Mouse (Mus musculus) C2C12 (cell line): ENCODE data around the gene Lingo2. TPM values are rescaled to one million over a fixed set of nuclear protein-coding genes. Genes with fewer than 3 reads are reported as not detected.

Source experiments
- H3K27me3 ChIP-seq: one replicate; pipeline ENCODE4 v1.6.1; 2011; ENCODE audit not compliant: control insufficient read depth, insufficient read depth, insufficient read length
- H3K36me3 ChIP-seq: one replicate; pipeline ENCODE4 v1.6.1; 2011; ENCODE audit not compliant: control insufficient read depth, insufficient read depth
- H3K4me3 ChIP-seq: one replicate; pipeline ENCODE4 v1.5.1; 2011; ENCODE audit warnings: mild to moderate bottlenecking, control low read depth; ENCODE audit not compliant: poor library complexity, insufficient read depth, severe bottlenecking
- H3K79me2 ChIP-seq: one replicate; pipeline ENCODE4 v1.6.1; 2011; ENCODE audit not compliant: control insufficient read depth, insufficient read depth
- H3K79me3 ChIP-seq: one replicate; pipeline ENCODE4 v1.6.1; 2011; ENCODE audit warnings: low read depth, control low read depth
- H3ac ChIP-seq: one replicate; pipeline ENCODE3; 2011; ENCODE audit warnings: low read depth; ENCODE audit not compliant: control insufficient read depth, insufficient read length
- CEBPB ChIP-seq: IDR thresholded peaks from one replicate; pipeline ENCODE4 v1.6.1; 2011; ENCODE audit warnings: low read depth, mild to moderate bottlenecking, control low read depth, moderate library complexity
- CTCF ChIP-seq: IDR thresholded peaks from one replicate; pipeline ENCODE4 v1.5.1; 2011; ENCODE audit not compliant: control insufficient read depth, insufficient read depth, insufficient read length
- FOSL1 ChIP-seq: IDR thresholded peaks from one replicate; pipeline ENCODE4 v1.8.0; 2011; ENCODE audit warnings: mild to moderate bottlenecking, low read length; ENCODE audit not compliant: poor library complexity, insufficient read depth, severe bottlenecking
- MAX ChIP-seq: IDR thresholded peaks from one replicate; pipeline ENCODE4 v1.6.1; 2011; ENCODE audit warnings: mild to moderate bottlenecking, control low read depth
- MYOD1 ChIP-seq: IDR thresholded peaks from one replicate; pipeline ENCODE4 v1.6.1; 2011; ENCODE audit warnings: low read depth; ENCODE audit not compliant: control insufficient read depth, insufficient read length
- MYOG ChIP-seq: IDR thresholded peaks from one replicate; pipeline ENCODE4 v1.6.1; 2011; ENCODE audit not compliant: control insufficient read depth, insufficient read length; ENCODE audit errors: extremely low read depth
- USF1 ChIP-seq: IDR thresholded peaks from one replicate; pipeline ENCODE4 v1.6.1; 2011; ENCODE audit warnings: low read depth, mild to moderate bottlenecking, control low read depth, moderate library complexity
- polyA plus RNA-seq: library from polyadenylated mRNA; unstranded; fragments of >200 nt; fragmentation: generic; extraction: Trizol; gene quantifications from one replicate; pipeline ENCODE4 v1.2.1, GENCODE M21; 2012; ENCODE audit warnings: missing spikeins

Gene Lingo2
- polyA plus RNA-seq, 1 experiment = 0.05 TPM

GRCm38 (mm10) chr4:35806881-35807464 is 1144.6 kb downstream of the Lingo2 start:
- Histone ChIP-seq H3K79me3 (no peaks in the 10 kb centered on the region), H3K79me2 (no peaks in the 10 kb centered on the region)
- TF ChIP-seq MYOD1 (no peak), FOSL1 (no peak), CTCF (no peak), MYOG (no peak), CEBPB (no peak), USF1 (no peak), MAX (no peak)

GRCm38 (mm10) chr4:35784255-35784921 is 1167.2 kb downstream of the Lingo2 start:
- no peaks in the 10 kb centered on the region for H3K36me3 ChIP-seq
- no peak overlapping the region for H3ac ChIP-seq
- H3K79me2 ChIP-seq = no peaks in the 10 kb centered on the region
- H3K4me3 ChIP-seq = no peak overlapping the region
- no peaks in the 10 kb centered on the region for H3K27me3 ChIP-seq
- H3K79me3 ChIP-seq = no peaks in the 10 kb centered on the region
- no peak for TF ChIP-seq MYOD1
- no peak for TF ChIP-seq USF1
- no peak for TF ChIP-seq MAX
- TF ChIP-seq CTCF = no peak
- TF ChIP-seq MYOG = no peak
- TF ChIP-seq FOSL1 = no peak
- no peak for TF ChIP-seq CEBPB

More at GRCm38 (mm10) chr4:35806881-35807464, 1144.6 kb downstream of the Lingo2 start:
- H3ac ChIP-seq = no peak overlapping the region
- no peak overlapping the region for H3K4me3 ChIP-seq
- H3K27me3 ChIP-seq = no peaks in the 10 kb centered on the region
- no peaks in the 10 kb centered on the region for H3K36me3 ChIP-seq

GRCm38 (mm10) chr4:35770810-35771209 is 1180.7 kb downstream of the Lingo2 start:
- H3K27me3 ChIP-seq = no peaks in the 10 kb centered on the region
- no peaks in the 10 kb centered on the region for H3K79me3 ChIP-seq
- H3K4me3 ChIP-seq = no peak overlapping the region
- H3K36me3 ChIP-seq = no peaks in the 10 kb centered on the region
- no peak overlapping the region for H3ac ChIP-seq
- no peaks in the 10 kb centered on the region for H3K79me2 ChIP-seq
- TF ChIP-seq CEBPB (no peak), FOSL1 (no peak), CTCF (no peak), MAX (no peak), USF1 (no peak), MYOD1 (no peak), MYOG (no peak)

- H3K79me3 ChIP-seq = no peaks in the 10 kb centered on the region
- H3K79me2 ChIP-seq = no peaks in the 10 kb centered on the region
- no peak overlapping the region for H3K4me3 ChIP-seq
- no peak overlapping the region for H3ac ChIP-seq
- no peaks in the 10 kb centered on the region for H3K36me3 ChIP-seq
- H3K27me3 ChIP-seq = no peaks in the 10 kb centered on the region
- no peak for TF ChIP-seq MAX
- no peak for TF ChIP-seq MYOD1
- no peak for TF ChIP-seq FOSL1
- no peak for TF ChIP-seq CEBPB
- no peak for TF ChIP-seq CTCF
- no peak for TF ChIP-seq MYOG
Measured at GRCm38 (mm10) chr4:35766905-35767304, 1184.6 kb downstream of the Lingo2 start.

GRCm38 (mm10) chr4:35761181-35761580 is 1190.4 kb downstream of the Lingo2 start:
- no peak for TF ChIP-seq CTCF
- TF ChIP-seq MAX = no peak
- no peak for TF ChIP-seq FOSL1
- no peak for TF ChIP-seq MYOG
- no peak for TF ChIP-seq MYOD1
- TF ChIP-seq CEBPB = no peak
- TF ChIP-seq USF1 = no peak
- H3K4me3 ChIP-seq = no peak overlapping the region

More at GRCm38 (mm10) chr4:35761181-35761580, 1190.4 kb downstream of the Lingo2 start:
- no peaks in the 10 kb centered on the region for H3K79me3 ChIP-seq
- no peaks in the 10 kb centered on the region for H3K79me2 ChIP-seq
- no peaks in the 10 kb centered on the region for H3K27me3 ChIP-seq
- no peaks in the 10 kb centered on the region for H3K36me3 ChIP-seq
- H3ac ChIP-seq = no peak overlapping the region
